Mouse (Mus musculus): ENCODE results near the gene Rabep2.

DNA sequence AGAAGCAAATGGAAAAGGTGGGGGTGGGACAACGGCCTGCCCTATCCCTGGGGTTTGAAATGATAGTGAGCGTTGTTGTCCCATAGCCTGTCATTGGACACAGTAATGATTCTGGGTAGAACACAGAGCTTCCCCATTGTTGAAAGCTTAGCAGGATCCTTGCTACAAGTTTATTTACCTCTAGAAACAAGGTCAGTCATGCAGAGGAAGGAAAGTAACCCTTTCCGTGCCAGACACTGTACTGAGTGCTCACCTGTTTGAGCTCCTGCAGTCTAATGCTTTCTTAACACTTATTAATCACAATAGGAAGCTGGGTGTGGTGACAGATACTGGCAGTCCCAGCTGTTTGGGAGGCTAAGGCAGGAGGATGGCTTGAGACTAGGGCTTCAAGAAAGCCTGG is 7.2 kb downstream of the Rabep2 start:
- TF ChIP-seq RAD21 (IDR thresholded peaks at IDR 0.05; ENCODE audit: low read depth, low read length) (no peak), POLR2A (IDR thresholded peaks at IDR 0.05; ENCODE audit: low read depth, low read length) (no peak), ZNF384 (IDR thresholded peaks at IDR 0.05; ENCODE audit: low read depth, low read length) (no peak), USF1 (IDR thresholded peaks at IDR 0.05; ENCODE audit: low read depth, low read length) (no peak), CTCF (conservative IDR thresholded peaks at IDR 0.05 in 1 of 2, IDR thresholded peaks at IDR 0.05 in 1 of 2; ENCODE audit: low read depth in 2 of 2, low read length in 2 of 2) (no peak), E2F4 (IDR thresholded peaks at IDR 0.05; ENCODE audit: insufficient replicate concordance, low read depth, low read length) (no peak), ELF1 (IDR thresholded peaks at IDR 0.05; ENCODE audit: low read depth, low read length) (no peak), ZC3H11A (IDR thresholded peaks at IDR 0.05; ENCODE audit: low read depth, low read length) (no peak), BHLHE40 (IDR thresholded peaks at IDR 0.05; ENCODE audit: low read depth, low read length) (no peak), UBTF (IDR thresholded peaks at IDR 0.05; ENCODE audit: low read depth, low read length) (no peak), TCF12 (IDR thresholded peaks at IDR 0.05; ENCODE audit: low read depth, low read length) (no peak), PAX5 (IDR thresholded peaks at IDR 0.05; ENCODE audit: low read length) (no peak), ETS1 (conservative IDR thresholded peaks at IDR 0.05; ENCODE audit: low read depth, low read length) (no peak), EP300 (IDR thresholded peaks at IDR 0.05; ENCODE audit: low read length) (no peak)

Measured in CH12.LX (cell line).